Mouse (Mus musculus): Measurements from ENCODE around the gene Iqcd.

Gene Iqcd

DNA sequence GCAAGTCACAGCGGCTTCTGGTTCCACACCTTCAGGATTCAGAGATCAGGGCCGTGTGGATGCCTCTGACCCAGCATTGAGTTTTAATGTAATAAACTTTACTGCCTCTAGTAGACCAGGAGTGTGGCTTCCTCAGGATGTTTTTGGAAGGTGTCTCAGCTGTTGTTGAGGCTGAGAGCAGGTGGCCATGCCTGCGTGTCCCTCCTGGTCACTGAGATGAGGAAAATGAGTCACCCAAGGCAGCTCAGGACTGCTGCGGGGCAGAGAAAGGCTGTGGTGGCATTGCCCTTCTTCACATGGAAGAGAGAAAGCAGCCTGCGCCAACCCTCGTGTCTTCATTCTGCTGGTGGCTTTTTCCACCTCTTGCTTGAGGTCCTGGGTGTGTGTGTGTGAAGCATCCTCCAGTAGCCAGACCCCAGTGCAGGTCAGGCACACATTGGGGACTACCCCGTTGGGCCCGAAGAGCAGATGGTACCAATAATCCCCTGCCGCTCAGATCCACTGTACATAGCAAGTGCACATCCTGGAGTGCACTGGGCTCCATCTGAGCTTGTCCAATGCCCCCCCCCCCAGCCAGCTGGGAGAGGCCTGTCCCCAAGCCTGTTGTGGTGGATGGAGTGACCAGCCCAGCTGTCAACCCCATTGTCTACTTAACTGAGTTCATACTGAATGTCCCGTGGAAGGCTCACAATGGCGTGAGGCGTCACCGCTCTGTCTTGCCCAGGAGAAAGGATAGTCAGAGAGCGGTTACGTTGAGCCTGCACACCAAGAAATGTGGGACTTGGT, 38.9 kb downstream of the Iqcd start:
- no peak for DNase-seq (ENCODE audit: low spot score in 2 of 2)

DNA sequence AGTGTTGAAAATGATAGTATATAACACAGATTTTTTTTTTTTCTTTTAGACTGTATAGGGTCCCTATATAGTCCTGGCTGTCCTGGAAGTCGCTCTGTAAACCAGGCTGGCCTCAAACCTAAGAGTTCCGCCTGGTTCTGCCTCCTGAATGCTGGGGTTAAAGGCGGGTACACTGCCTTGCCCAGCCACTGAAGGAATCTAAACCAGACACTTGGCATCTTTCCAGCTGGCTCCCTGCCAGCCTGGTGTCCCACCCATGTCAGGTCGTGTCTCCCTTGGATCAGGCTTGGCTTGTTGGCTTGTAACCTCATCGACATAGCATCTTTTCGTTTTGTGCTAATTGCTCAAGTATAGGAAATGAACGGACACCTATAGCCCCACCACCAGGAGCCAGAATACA, 39.8 kb downstream of the Iqcd start:
- DNase-seq (ENCODE audit: low spot score in 2 of 2), result peak in 1 of 2 experiments; percentile 53

DNA sequence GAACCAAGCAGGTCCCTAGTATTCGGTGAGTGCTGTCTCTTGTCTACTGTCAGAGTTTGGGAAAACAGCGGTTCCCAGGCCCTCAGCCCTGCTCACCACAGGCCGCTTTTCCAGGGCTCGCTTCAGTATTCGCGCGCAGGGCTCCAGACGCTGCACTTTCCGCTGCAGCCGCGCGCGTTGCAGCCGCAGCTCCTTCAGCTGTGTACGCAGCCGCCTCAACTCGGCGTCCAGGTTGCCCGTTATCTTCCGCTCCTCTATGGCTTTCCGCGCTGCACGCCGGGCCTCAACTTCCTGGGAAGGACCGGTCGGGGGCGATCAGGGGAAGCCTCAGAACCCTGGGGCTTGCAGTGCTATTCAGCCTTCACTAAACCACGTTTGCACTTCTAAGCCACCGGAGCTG, 42.3 kb downstream of the Iqcd start:
- DNase-seq (ENCODE audit: low spot score in 2 of 2), result no peak

DNA sequence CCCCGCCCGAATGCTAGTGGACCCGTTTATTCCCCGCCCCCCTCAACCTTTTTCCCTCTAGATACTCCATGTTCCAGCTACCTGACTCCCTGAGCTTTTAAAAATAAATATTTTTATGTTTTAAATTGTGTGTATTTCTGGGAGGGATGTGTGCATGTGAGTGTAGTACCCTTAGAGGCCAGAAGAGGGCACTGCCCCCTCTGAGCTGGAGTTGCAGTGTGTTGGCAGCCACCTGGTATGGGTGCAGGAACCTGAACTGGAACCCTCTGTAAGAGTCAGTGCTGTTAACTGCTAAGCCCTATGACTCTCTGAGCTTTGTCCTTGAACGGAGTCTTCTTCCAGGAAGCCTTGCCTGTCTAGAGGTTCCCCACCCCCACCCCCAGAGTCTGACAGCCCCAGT, 43.1 kb downstream of the Iqcd start:
- no peak for DNase-seq (ENCODE audit: low spot score in 2 of 2)

DNA sequence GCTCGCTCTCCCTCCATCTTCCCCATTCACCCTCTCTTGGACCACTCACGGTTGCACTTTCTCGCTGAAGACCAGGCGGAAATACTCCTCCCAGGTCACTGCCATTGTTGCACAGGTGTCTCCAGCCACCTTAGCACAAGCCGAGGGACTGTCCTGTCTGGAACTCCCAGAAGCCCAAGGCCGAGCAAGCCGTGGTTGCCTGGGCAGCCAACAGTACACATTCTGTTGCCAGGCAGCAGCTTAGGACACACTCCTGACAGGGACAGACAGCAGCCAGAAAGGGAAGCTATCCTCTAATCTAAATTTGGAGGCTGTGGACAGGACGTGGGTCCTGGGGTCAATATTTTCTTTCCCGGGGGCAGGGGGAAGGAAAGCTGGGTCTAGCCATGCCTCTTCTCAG, 45.3 kb downstream of the Iqcd start, which contains the start of gene Cfap73:
Gene Cfap73 (minus strand): TSS at position 105 of the 400 bp plus-strand sequence.
- no peak for DNase-seq (ENCODE audit: low spot score in 2 of 2)

DNA sequence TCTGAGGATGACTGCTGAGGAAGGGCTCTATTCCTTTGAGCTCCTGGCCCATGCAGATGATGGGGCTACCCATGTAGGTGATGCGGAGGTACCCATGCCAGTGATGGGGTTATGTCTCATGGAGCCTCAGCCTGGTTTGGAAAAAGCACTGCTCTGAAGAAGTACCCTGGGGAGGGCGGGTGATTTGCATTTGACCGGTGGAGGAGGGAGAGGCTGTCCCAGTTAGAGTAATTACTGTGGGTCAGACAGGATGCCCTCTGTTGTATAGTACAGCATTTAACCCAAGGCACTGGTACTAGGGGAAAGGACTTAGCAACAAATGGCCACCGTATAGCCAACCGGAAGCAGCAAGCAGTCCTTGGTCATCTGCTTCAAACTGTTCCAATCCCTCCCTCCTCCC, 46.0 kb downstream of the Iqcd start:
- DNase-seq (ENCODE audit: low spot score in 2 of 2), result no peak

DNA sequence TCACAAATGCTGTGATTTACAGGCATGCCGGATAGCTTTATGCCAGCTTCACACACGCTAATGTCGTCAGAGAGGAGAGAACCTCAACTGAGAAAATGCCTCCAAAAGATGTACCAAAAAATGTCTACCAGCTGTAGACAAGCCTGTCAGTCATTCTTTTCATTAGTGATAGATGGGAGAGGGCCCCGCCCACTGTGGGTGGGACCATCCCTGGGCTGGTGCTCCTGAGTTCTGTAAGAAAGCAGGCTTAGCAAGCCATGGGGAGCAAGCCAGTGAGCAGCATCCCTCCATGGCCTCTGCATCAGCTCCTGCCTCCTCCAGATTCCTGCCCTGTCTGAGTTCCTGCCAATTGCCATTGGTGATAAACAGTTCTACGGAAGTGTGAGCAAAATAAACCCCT, 46.8 kb downstream of the Iqcd start:
- no peak for DNase-seq (ENCODE audit: low spot score in 2 of 2)

DNA sequence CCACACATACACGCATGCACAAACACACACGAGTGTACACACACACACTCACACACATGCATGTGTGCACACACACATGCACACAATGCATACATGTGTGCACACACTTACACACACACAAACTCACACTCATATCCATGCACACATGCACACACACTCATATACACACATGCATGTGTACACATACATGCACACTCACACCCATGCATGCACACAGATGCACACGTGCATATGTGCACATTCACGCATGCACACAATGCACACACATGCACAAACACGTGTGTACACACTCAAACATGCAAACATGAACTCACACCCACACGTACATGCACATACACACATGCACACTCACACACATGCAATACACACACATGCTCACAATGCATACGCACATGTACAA, 51.3 kb downstream of the Iqcd start:
- DNase-seq (ENCODE audit: low spot score in 2 of 2), result no peak

DNA sequence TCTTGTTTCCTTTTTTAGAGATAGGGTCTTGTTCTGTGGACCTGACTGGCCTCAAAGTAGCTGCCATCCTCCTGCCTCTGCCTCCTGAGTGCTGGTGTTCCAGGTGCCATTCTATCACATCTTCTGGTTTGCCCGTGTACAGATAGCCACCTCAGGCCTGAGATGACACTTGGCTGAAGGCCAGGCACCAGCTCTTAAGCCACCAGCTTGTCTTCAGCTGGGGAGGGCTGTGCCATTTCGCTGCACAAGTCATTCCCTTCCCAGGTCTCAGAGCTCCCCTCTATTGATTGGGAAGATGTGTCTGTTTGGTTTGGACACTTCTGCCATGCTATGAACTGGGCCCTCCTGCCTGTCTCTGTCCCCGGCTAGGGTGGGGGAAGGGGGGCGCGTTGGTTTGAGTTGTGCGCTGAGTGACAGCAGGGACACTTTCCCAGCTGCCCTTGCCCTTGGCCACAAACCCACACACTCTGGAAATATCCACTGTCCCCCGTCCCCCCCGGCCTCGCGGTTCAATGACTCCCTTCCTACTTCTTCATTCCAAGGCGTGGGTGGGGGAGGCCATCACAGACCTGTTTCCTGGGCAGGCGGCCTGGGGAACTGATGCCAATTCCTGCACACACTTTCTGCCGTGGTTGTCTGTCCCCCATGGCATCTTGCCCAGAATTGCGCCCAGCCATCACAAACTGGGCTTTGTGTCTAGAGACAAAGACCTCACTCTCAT, 54.7 kb downstream of the Iqcd start:
- DNase-seq (ENCODE audit: low spot score in 2 of 2), result no peak

DNA sequence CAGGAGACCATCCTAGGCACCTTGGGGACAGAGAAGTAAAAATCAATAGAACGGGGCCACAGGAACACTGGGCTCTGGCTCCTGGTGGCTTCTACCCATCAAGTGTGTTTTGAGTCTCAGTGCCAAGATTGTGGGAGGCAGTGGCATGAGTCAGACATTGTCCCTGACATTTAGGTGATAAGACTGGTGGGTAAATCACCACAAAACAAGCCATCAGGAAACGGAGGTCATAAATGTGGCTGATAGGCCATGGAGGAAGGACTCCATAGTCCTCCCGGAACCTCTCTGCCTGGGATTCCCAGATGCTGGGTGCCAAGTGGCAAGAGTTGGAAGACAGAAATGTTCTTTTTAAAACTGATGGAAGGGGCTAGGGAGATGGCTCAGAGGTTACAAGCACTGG, 55.4 kb downstream of the Iqcd start:
- DNase-seq (ENCODE audit: low spot score in 2 of 2), result no peak

DNA sequence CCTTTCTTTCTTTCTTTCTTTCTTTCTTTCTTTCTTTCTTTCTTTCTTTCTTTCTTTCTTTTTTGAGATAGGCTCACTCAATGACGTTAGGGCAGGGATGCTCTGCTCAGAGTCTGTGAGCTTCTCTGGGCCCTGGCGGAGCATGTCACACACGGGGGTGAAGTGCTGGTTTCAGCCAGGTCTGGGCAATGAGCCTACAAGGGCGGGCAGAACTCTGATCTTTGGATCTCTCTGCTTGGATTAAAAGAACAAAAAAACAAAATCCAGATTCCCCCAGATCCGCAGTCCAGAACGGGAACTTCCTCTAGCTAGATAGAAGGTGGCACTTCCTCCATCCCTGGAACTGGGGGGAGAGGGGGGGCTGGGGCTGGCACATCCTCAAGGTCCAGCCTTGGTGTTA, 57.0 kb downstream of the Iqcd start:
- no peak for DNase-seq (ENCODE audit: low spot score in 2 of 2)

DNA sequence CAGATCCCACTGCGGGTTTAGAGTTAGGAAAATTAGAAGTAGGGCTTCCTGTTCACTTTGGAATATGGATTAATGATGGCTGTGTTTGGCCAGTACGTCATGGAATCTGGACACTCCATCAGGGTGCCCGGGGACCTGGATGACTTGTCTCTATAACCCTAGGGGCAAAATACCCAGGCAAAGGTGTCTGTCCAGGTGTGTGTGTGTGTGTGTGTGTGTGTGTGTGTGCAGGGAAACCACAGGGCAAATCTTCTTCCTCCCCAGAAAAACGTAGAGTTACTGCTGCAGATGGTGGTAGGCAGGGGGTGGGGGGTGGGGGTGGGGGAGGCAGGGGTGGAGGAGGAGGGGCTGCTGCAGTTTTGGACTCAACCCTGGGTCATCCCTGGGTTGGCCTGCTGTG, 58.5 kb downstream of the Iqcd start:
- DNase-seq (ENCODE audit: low spot score in 2 of 2), result no peak

DNA sequence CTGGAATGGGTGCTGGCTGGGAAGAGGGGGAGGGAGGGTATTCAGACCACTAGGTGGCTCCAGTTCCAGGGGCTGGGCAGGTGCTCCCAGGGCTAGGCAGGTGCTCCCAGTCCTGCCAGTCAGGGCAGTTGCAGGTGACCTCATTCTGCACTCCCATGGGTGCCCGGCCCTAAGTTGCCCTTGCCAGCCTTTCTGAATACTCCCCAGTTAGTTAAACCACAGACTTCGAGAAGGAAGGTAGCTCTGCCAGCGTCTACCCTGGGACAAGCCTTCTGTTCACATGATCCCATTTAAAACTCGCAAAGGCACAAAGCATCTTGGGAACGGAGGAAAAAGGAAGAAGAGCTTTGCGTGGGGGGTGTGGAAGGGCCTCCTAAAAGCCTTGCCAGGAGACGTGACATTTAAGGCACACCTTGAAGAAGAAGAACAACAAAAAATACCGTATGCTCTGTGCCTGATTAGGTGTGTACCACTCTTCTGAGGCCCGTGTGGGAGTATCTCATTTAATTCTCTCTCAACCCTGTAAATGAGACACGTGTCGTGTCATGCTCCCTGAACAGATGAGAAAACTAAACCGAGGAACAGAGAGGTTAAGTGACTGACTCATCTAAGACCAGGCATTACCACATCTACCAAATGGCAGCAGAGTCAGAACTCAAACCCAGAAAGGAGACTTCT, 59.1 kb downstream of the Iqcd start:
- DNase-seq (ENCODE audit: low spot score in 2 of 2), result no peak

DNA sequence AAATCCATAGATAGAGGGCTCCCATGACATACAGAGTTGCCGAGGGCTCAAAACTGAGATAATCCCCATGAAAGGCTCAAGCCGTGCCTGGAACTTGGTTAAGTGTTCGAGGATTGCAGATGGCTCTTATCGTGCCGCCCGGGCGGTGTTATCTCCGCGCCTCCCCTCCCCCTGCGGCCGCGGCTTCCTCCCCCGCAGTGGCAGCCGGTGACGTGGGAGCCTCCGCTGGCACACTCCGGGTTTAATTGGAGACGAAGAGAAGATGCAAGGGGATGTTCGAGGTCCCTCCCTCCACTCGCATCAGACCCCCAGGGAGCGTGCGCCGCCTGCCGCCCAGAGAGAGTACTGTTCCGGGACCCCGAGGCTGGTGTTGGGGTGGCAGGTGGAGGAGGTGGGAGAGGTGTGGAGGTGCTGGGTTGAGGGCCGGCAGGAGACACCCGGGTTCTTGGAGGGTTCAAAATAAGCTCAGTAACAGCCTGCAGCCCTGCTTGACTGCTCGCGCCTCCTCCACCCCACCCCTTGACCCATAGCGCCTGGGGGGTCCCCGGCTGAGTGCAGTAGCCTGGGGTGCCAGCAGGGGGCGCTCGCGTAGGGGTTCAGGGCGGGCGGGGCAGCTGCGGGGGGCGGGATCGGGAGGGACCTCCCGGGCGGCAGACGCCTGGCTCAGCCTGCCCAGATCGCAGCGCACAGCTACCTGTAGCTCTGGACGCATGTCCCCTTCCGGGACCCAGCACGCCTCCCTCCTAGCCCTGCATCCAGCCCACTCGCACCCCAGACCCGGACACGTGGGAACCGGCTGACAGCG, 60.0 kb downstream of the Iqcd start, which contains the start of gene Rasal1:
Gene Rasal1 (plus strand): TSS at position 244 of the 805 bp plus-strand sequence.
- DNase-seq (ENCODE audit: low spot score in 2 of 2), result peak in 1 of 2 experiments; percentile 54

DNA sequence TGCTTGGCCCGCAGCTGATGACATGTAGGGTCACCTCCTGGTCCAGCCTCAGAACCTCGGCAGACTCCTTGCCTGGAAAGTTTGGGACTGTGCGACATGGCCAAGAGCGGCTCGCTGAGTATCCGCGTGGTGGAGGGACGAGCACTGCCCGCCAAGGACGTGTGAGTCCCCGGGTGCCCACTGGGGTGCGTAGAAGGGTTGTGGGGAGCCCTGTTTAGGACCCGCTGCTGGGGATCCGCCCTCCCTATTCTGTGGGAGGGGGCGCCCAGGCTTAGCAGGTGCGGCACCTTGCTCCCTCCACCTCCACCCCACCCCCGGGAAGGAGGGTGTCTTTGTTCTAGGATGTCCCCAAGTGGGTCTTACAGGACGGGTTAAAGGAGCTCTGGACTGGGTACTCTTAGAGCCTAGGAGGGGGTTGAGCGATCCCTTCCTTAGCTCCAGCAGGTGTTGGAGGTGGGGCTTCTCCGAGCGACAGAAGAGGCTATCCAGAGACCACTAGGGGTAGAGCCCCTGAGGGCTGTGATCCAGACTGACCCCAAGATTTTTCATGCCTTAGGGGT, 60.6 kb downstream of the Iqcd start:
- DNase-seq (ENCODE audit: low spot score in 2 of 2), result no peak

DNA sequence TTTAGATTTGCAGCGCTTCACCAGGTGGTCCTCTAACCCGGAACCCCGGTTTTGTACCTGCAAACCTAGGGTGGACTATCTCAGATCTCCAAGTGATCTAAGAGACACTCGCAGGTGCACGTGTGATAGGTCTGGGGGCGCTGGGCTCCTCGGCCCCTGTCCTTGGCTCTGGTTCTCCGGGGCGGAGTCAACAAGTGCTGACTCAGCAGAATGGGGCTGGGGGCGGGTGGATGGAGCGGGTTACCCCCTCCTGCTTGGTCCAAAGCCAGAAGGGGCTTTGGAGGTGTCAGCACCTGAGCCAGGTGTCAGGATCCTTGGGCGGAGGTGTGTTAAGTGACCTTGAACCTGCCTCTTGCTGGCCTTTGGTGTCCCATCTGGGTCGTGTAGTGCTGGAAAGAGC, 61.1 kb downstream of the Iqcd start:
- DNase-seq (ENCODE audit: low spot score in 2 of 2), result no peak

DNA sequence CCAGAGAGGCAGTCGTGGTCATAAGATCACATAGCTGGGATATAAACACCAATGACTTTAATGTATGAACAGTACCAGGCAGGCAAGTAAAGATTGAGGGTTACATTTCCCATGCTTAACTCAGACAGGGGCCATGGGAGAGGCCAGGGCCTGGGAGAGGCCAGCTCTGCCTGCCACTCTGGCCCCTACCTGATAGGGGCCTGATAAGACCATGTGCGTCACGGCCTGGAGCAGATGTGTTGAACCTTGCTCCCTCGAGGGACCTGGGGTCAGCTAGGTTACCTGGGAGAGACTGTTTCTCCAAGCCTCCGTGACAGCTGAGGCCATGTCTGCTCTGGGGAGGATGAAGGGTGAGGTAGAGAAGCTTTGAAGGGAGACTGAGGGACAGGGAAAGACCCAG, 62.4 kb downstream of the Iqcd start:
- no peak for DNase-seq (ENCODE audit: low spot score in 2 of 2)

DNA sequence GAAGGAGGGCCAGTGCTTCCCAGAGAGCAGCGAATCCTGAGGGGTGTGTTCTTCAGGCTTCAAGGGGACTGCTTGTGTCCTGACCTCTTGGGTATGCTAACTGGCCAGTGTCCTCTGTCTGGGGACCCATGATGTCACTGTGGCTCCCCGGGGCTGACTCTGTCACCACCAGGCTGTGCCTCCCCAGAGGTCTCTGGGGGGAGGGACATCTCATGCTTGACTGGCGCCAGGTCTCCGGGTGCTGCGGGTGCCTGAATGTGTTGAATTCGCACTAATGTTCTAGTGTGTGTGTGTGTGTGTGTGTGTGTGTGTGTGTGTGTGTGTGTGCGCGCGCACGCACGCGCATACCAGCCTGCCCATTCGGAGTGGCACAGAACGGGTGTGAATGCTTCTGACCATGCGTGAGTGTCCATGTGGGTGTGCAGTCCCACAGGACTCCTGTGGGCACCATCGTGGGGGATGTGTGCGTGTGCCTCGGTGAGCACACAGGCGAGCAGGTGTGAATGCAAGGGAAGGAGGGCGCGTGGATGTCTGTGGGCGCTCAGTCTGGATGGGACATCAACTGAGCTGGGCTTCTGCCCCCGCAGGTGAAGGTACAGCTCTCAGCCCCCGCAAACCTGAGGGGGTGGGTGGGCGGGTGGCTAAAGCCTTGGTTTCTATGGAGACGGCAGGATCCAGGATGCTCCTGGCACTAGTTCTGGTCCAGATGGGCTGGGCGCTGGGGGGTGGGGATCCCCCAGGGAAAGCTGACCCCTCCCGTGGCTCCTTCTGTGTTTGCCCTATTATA, 64.3 kb downstream of the Iqcd start:
- DNase-seq (ENCODE audit: low spot score in 2 of 2), result no peak

DNA sequence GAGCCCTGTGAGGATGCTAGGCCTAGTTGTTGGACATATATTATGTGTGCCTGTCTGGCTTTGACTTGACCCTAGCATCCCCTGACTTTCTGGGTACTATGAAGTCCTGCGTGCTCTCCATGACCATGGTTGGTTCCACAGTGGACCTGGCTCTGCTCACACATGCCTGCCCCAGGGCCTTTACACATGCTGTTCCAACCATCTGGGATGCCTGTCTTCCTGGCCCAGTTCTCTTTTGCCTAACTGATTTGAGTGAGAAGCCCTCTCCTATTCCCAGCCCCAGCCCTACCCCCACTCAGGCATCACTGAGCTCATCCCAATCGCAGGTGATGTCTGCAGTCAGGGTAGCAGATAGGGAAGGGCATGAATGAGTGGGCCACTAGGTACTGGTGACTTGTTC, 65.1 kb downstream of the Iqcd start:
- DNase-seq (ENCODE audit: low spot score in 2 of 2), result no peak

DNA sequence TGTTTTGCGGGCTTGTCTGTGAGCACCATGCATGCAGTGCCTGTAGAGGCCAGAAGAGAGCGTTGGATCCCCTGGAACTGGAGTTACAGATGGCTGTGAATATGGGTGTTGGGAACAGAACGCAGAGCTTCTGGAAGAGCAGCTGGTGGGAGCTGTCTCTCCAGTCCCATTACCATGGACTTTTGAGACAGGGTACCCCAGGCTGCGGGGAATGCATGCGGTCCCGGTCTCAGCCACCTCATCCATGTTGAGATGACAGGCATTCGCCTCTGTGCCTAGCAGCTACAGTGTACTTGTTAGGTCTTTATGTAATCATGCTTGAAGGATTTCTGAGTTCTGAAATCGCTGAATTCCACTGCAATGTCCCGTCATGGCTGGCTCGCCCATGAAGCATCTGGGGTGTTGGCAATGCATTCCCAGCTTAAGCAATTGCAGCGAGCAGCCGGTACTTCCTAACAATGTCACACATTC, 67.5 kb downstream of the Iqcd start:
- no peak for DNase-seq (ENCODE audit: low spot score in 2 of 2)
